Mouse (Mus musculus) yolk sac, embryonic 10.5 days (tissue): ENCODE measurements around the gene Focad.

ENCODE experiments used
- DNase-seq: peaks from one replicate; pipeline ENCODE4 v3.0.0-alpha.2; 2017; ENCODE audit warnings: low spot score

Focad gene

GRCm38 (mm10) chr4:88396995-88397521, 302.6 kb downstream of the Focad start:
- DNase-seq: peak; percentile 16

- DNase-seq: no peak
Measured at GRCm38 (mm10) chr4:88400302-88400991, 306.0 kb downstream of the Focad start.

- no peak for DNase-seq
Measured at GRCm38 (mm10) chr4:88400992-88401313, 306.5 kb downstream of the Focad start.

GRCm38 (mm10) chr4:88402884-88403283, 308.5 kb downstream of the Focad start:
- DNase-seq: no peak

GRCm38 (mm10) chr4:88406887-88407696, 312.7 kb downstream of the Focad start:
- no peak for DNase-seq

GRCm38 (mm10) chr4:88409279-88409678, 314.9 kb downstream of the Focad start:
- DNase-seq: no peak

GRCm38 (mm10) chr4:88412331-88412730, 317.9 kb downstream of the Focad start:
- DNase-seq: no peak

GRCm38 (mm10) chr4:88415017-88415416, 320.6 kb downstream of the Focad start:
- DNase-seq: no peak

GRCm38 (mm10) chr4:88419378-88419777, 324.9 kb downstream of the Focad start:
- no peak for DNase-seq

- DNase-seq: no peak
Measured at GRCm38 (mm10) chr4:88424563-88424962, 330.1 kb downstream of the Focad start.

GRCm38 (mm10) chr4:88427630-88428239, 333.3 kb downstream of the Focad start:
- DNase-seq: no peak

GRCm38 (mm10) chr4:88432412-88433024, 338.1 kb downstream of the Focad start:
- no peak for DNase-seq

- no peak for DNase-seq
Measured at GRCm38 (mm10) chr4:88436593-88437165, 342.2 kb downstream of the Focad start.

GRCm38 (mm10) chr4:88437166-88437565, 342.7 kb downstream of the Focad start:
- DNase-seq: no peak

GRCm38 (mm10) chr4:88437917-88438316, 343.5 kb downstream of the Focad start:
- no peak for DNase-seq

GRCm38 (mm10) chr4:88438326-88438989, 344.0 kb downstream of the Focad start, which contains the start of gene Hacd4:
Gene Hacd4 (minus strand): TSS chr4:88438928.
- DNase-seq: peak; percentile 85

GRCm38 (mm10) chr4:88438990-88439329, 344.5 kb downstream of the Focad start:
- no peak for DNase-seq

GRCm38 (mm10) chr4:88439669-88440123, 345.3 kb downstream of the Focad start:
- DNase-seq: no peak

- no peak for DNase-seq
Measured at GRCm38 (mm10) chr4:88440814-88441213, 346.4 kb downstream of the Focad start.

- no peak for DNase-seq
Measured at GRCm38 (mm10) chr4:88448976-88449375, 354.5 kb downstream of the Focad start.

- DNase-seq: no peak
Measured at GRCm38 (mm10) chr4:88450087-88450765, 355.8 kb downstream of the Focad start.
